Mouse (Mus musculus) hindbrain, embryonic 10.5 days (tissue): ENCODE data around the gene Frs3. TPM values are rescaled to one million over a fixed set of nuclear protein-coding genes. Genes with fewer than 3 reads are reported as not detected.
"Not testable (repeated sequence)": the region's sequence is repeated elsewhere in the genome, so short reads cannot be mapped to it uniquely, and the experiment has no call there.

Source experiments
- DNase-seq: peaks from one replicate; pipeline ENCODE4 v3.0.0-alpha.2; 2017; ENCODE audit warnings: low spot score
- H3K27ac ChIP-seq: fragments of 300-500 bp; sonication (generic); 2 replicates; pipeline ENCODE4 v1.5.1; 2016; ENCODE audit warnings: mild to moderate bottlenecking, moderate library complexity
- H3K27me3 ChIP-seq: fragments of 300-500 bp; sonication (generic); 2 replicates; pipeline ENCODE4 v1.6.1; 2016; ENCODE audit warnings: mild to moderate bottlenecking; ENCODE audit not compliant: poor library complexity, insufficient read depth, severe bottlenecking
- H3K36me3 ChIP-seq: fragments of 300-500 bp; sonication (generic); 2 replicates; pipeline ENCODE4 v1.6.1; 2016; ENCODE audit warnings: mild to moderate bottlenecking, moderate library complexity
- H3K4me1 ChIP-seq: fragments of 300-500 bp; sonication (generic); replicated peaks from 2 replicates; pipeline ENCODE4 v1.6.1; 2016; ENCODE audit warnings: mild to moderate bottlenecking
- H3K4me3 ChIP-seq: fragments of 300-500 bp; sonication (generic); 2 replicates; pipeline ENCODE4 v1.5.1; 2016; ENCODE audit warnings: mild to moderate bottlenecking, moderate library complexity
- H3K9me3 ChIP-seq: fragments of 300-500 bp; sonication (generic); 2 replicates; pipeline ENCODE4 v1.6.1; 2016; ENCODE audit warnings: mild to moderate bottlenecking, moderate library complexity
- WGBS: fragments of 180-500 bp; shearing (Covaris S2); methylation state at CpG from one replicate; pipeline ENCODE4 v1.1.7; 2016; 5-methylcytosine and 5-hydroxymethylcytosine counted together
- polyA plus RNA-seq: library from polyadenylated mRNA; unstranded; fragments of >200 nt; fragmentation: Nextera tagmentation; extraction: Ambion mirVana; gene quantifications from 2 replicates; pipeline ENCODE4 v1.2.1, GENCODE M21; 2016

Frs3 gene
- polyA plus RNA-seq: 9.5 and 12.7 TPM in 2 replicates

- Histone ChIP-seq H3K27me3 (peaks cover 46% of the 10 kb centered on the region), H3K27ac (peak within 1 kb of the TSS; percentile 92), H3K4me1 (peaks cover 44% of the 10 kb centered on the region), H3K36me3 (peaks cover 28% of the 10 kb centered on the region), H3K9me3 (no peaks in the 10 kb centered on the region), H3K4me3 (peak within 1 kb of the TSS; percentile 85)
- WGBS: under 1% methylated on average over 58 of the region's 58 CpGs
- peak; percentile 74 for DNase-seq
Observed at GRCm38 (mm10) chr17:47688608-47689575, at the start of gene Frs3. Gene Frs3 (plus strand): TSS chr17:47689030.

DNA sequence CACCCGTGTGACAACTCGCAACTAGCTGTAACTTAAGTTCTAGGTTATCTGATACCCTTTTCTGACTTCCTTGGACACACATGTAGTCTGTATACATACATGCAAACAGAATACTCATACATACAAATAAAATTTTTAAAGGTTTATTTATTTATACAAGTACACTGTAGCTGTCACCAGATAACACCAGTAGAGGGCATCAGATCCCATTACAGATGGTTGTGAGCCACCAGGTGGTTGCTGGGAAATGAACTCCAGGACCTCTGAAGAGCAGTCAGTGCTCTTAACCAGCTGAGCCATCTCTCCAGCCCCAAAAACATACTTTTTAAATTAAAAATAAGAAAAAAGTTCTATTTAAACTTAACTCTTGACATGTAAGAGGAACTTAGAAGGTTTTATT, 45.8 kb upstream of the Frs3 start:
- H3K36me3 ChIP-seq: no peaks in the 10 kb centered on the region
- DNase-seq: no peak
- no peak overlapping the region for H3K4me3 ChIP-seq
- H3K9me3 ChIP-seq: no peaks in the 10 kb centered on the region
- no peak overlapping the region for H3K27ac ChIP-seq
- 87% methylated on average over 2 of the region's 2 CpGs for WGBS
- no peaks in the 10 kb centered on the region for H3K27me3 ChIP-seq
- peaks cover 6% of the 10 kb centered on the region; the same call in 1 of the 2 replicates for H3K4me1 ChIP-seq

GRCm38 (mm10) chr17:47646683-47647082, 42.1 kb upstream of the Frs3 start:
- H3K4me1 ChIP-seq: peaks cover 26% of the 10 kb centered on the region
- H3K27ac ChIP-seq: no peak overlapping the region
- H3K4me3 ChIP-seq: no peak overlapping the region
- WGBS: 72% methylated on average over 1 of the region's 1 CpGs
- peak; percentile 72 for DNase-seq
- H3K36me3 ChIP-seq: no peaks in the 10 kb centered on the region
- H3K9me3 ChIP-seq: no peaks in the 10 kb centered on the region
- no peaks in the 10 kb centered on the region for H3K27me3 ChIP-seq

GRCm38 (mm10) chr17:47648966-47649365, 39.9 kb upstream of the Frs3 start:
- Histone ChIP-seq H3K36me3 (peaks cover 5% of the 10 kb centered on the region; the same call in 1 of the 2 replicates), H3K4me1 (peaks cover 38% of the 10 kb centered on the region), H3K9me3 (no peaks in the 10 kb centered on the region), H3K27me3 (no peaks in the 10 kb centered on the region), H3K27ac (peak overlapping the region; percentile 78; the same call in 1 of the 2 replicates), H3K4me3 (no peak overlapping the region)
- peak; percentile 13 for DNase-seq
- 49% methylated on average over 4 of the region's 4 CpGs for WGBS

DNA sequence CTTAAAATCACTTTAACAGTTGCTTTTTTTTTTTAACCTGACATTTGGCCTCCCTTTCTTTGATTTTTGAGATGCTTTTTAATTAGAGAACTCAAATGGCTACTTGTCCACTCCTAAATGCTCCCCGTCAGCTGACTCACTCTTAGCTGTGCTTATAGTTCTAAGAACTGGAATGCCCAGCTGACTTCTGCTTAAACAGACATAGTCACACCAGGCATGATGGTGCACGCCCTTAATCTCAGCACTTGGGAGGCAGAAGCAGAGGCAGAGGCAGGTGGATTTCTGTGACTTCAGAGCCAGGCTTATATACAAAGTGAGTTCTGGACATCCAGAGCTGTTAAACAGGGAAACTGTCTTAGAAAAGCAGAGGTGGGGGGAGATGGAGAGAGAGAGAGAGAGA, 36.9 kb upstream of the Frs3 start:
- H3K4me3 ChIP-seq: no peak overlapping the region
- peak overlapping the region; percentile 78 for H3K27ac ChIP-seq
- H3K9me3 ChIP-seq: no peaks in the 10 kb centered on the region
- H3K27me3 ChIP-seq: no peaks in the 10 kb centered on the region
- WGBS: 68% methylated on average over 2 of the region's 2 CpGs
- peaks cover 9% of the 10 kb centered on the region; the same call in 1 of the 2 replicates for H3K36me3 ChIP-seq
- no peak for DNase-seq
- peaks cover 38% of the 10 kb centered on the region for H3K4me1 ChIP-seq

DNA sequence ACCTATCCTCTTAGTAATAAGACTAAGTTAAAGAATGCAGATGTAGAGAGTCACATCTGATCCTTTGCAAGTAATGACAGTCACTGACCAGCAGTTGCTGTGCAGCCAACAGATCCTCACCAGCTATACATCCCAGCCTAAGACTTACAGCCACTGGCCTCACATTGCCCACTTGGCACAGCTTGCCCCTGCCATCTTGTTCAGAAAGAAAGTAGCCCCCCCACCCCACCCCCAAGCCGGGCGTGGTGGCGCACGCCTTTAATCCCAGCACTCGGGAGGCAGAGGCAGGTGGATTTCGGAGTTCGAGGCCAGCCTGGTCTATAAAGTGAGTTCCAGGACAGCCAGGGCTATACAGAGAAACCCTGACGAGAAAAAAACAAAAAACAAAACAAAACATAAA, 34.5 kb upstream of the Frs3 start:
- not testable (repeated sequence) for H3K27ac ChIP-seq
- WGBS: 92% methylated on average over 8 of the region's 8 CpGs

DNA sequence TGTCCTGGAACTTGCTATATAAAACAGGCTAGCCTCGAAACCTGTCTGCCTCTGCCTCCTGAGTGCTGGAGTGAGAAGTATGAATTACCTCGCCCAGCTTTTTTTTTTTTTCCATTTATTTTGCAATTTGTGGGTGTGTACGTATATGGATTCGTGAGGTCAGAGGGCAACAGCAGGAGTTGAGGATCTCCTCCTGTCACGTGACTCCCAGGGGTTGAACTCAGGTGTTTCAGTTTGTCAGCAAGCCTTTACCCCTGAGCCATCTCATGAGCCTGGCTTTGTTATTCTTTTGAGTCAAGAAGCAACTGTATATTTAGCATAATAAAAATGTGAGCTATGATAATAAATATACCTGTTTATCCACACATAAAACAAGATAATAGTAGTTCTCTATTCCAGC, 33.1 kb upstream of the Frs3 start:
- H3K4me1 ChIP-seq: peaks cover 21% of the 10 kb centered on the region
- H3K36me3 ChIP-seq: peaks cover 11% of the 10 kb centered on the region; the same call in 1 of the 2 replicates
- H3K9me3 ChIP-seq: no peaks in the 10 kb centered on the region
- no peak for DNase-seq
- no peak overlapping the region for H3K4me3 ChIP-seq
- no peak overlapping the region for H3K27ac ChIP-seq
- WGBS: 81% methylated on average over 5 of the region's 5 CpGs
- H3K27me3 ChIP-seq: no peaks in the 10 kb centered on the region

More for the DNA sequence above, 34.5 kb upstream of the Frs3 start:
- not testable (repeated sequence) for H3K9me3 ChIP-seq, DNase-seq, H3K27me3 ChIP-seq, H3K36me3 ChIP-seq, H3K4me3 ChIP-seq
- H3K4me1 ChIP-seq: peaks cover 23% of the 10 kb centered on the region

DNA sequence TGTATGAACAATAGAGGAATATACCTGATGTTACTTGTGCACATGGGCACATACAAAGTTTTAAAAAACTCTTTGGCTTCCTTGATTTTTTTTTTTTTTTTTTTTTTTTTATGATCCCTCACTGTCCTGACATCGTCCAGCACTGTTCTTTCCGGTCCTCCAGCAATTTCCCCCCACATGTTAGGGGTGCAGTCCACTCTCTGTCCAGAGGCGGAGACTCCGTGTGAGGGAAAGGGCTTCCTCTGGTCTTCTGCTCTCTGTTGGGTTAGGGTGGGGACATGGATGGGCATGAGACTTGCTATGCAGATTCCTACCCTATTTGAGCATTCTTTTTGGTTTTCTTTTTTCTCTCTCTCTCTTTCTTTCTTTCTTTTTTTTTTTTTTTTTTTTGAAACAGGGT, 30.9 kb upstream of the Frs3 start:
- H3K27ac ChIP-seq: no peak overlapping the region
- no peaks in the 10 kb centered on the region for H3K9me3 ChIP-seq
- WGBS: 89% methylated on average over 4 of the region's 4 CpGs
- no peak for DNase-seq
- no peak overlapping the region for H3K4me3 ChIP-seq
- peaks cover 11% of the 10 kb centered on the region; the same call in 1 of the 2 replicates for H3K36me3 ChIP-seq
- H3K4me1 ChIP-seq: peaks cover 1% of the 10 kb centered on the region; the same call in 1 of the 2 replicates
- no peaks in the 10 kb centered on the region for H3K27me3 ChIP-seq

- Histone ChIP-seq H3K4me1 (peaks cover 6% of the 10 kb centered on the region; the same call in 1 of the 2 replicates), H3K36me3 (peaks cover 6% of the 10 kb centered on the region; the same call in 1 of the 2 replicates), H3K4me3 (no peak overlapping the region), H3K27me3 (no peaks in the 10 kb centered on the region), H3K27ac (no peak overlapping the region), H3K9me3 (no peaks in the 10 kb centered on the region)
- DNase-seq: no peak
- 85% methylated on average over 3 of the region's 3 CpGs for WGBS
Observed at GRCm38 (mm10) chr17:47658741-47659243, 30.0 kb upstream of the Frs3 start.

GRCm38 (mm10) chr17:47663009-47663713, 25.7 kb upstream of the Frs3 start:
- peaks cover 12% of the 10 kb centered on the region; the same call in 1 of the 2 replicates for H3K4me1 ChIP-seq
- peak overlapping the region; percentile 56; the same call in 1 of the 2 replicates for H3K27ac ChIP-seq
- 0 out of 2 replicates have a peak, but pooled peaks cover 2% of the 10 kb centered on the region for H3K36me3 ChIP-seq
- H3K4me3 ChIP-seq: no peak overlapping the region
- H3K27me3 ChIP-seq: no peaks in the 10 kb centered on the region
- no peaks in the 10 kb centered on the region for H3K9me3 ChIP-seq
- DNase-seq: peak; percentile 42
- WGBS: 43% methylated on average over 9 of the region's 9 CpGs

DNA sequence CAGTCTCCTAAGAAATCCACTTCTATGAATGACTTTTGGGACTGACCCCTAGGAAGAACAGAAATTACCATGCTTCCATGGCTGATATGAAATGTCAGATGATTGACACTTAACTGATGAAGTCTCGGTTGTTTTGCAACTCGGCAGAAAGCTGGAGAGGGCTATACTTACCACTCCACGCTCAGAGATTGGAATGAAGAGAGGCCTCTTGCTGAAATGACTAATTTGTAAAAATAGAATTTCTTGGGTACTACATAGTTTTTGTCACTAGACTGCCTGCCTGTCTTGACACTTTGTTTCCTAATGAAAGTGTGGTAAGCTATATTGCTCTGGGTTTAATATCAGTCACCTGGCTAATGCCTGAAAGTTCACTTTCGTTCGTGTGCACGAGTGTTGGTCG, 24.4 kb upstream of the Frs3 start:
- no peaks in the 10 kb centered on the region for H3K27me3 ChIP-seq
- H3K27ac ChIP-seq: no peak overlapping the region
- peaks cover 12% of the 10 kb centered on the region; the same call in 1 of the 2 replicates for H3K4me1 ChIP-seq
- H3K9me3 ChIP-seq: no peaks in the 10 kb centered on the region
- WGBS: 89% methylated on average over 7 of the region's 7 CpGs
- no peak for DNase-seq
- H3K4me3 ChIP-seq: no peak overlapping the region
- 0 out of 2 replicates have a peak, but pooled peaks cover 2% of the 10 kb centered on the region for H3K36me3 ChIP-seq

GRCm38 (mm10) chr17:47669166-47669565, 19.7 kb upstream of the Frs3 start:
- H3K4me1 ChIP-seq: peaks cover 32% of the 10 kb centered on the region
- DNase-seq: no peak
- H3K4me3 ChIP-seq: no peak overlapping the region
- H3K36me3 ChIP-seq: peaks cover 11% of the 10 kb centered on the region
- H3K9me3 ChIP-seq: no peaks in the 10 kb centered on the region
- peaks cover 46% of the 10 kb centered on the region for H3K27me3 ChIP-seq
- WGBS: 90% methylated on average over 4 of the region's 4 CpGs
- no peak overlapping the region for H3K27ac ChIP-seq
